Mouse (Mus musculus) lung, postnatal 0 days (tissue): ENCODE data around the gene Gm20388. TPM values are rescaled to one million over a fixed set of nuclear protein-coding genes. Genes with fewer than 3 reads are reported as not detected.

Source experiments
- ATAC-seq: fragments of 200-750 bp; cut with Nextera tagmentation; 2 replicates; pipeline ENCODE4 v1.8.0; 2017; ENCODE audit warnings: moderate library complexity
- DNase-seq: peaks from one replicate; pipeline ENCODE4 v3.0.0-alpha.2; 2016; ENCODE audit warnings: low spot score
- H3K27ac ChIP-seq: fragments of 300-500 bp; sonication (generic); 2 replicates; pipeline ENCODE4 v1.5.1; 2014; ENCODE audit warnings: antibody characterized with exemption, mild to moderate bottlenecking, low read length, mixed read lengths
- H3K27me3 ChIP-seq: fragments of 300-500 bp; sonication (generic); replicated peaks from 2 replicates; pipeline ENCODE4 v1.6.1; 2014; ENCODE audit warnings: low read length, mixed read lengths; ENCODE audit not compliant: insufficient read depth
- H3K36me3 ChIP-seq: fragments of 300-500 bp; sonication (generic); 2 replicates; pipeline ENCODE4 v1.6.1; 2014; ENCODE audit warnings: low read length, mixed read lengths; ENCODE audit not compliant: insufficient read depth
- H3K4me1 ChIP-seq: fragments of 300-500 bp; sonication (generic); 2 replicates; pipeline ENCODE4 v1.6.1; 2014; ENCODE audit warnings: antibody characterized with exemption, low read depth, low read length, mixed read lengths; ENCODE audit not compliant: insufficient read depth
- H3K4me2 ChIP-seq: fragments of 300-500 bp; sonication (generic); replicated peaks from 2 replicates; pipeline ENCODE4 v1.6.1; 2014; ENCODE audit warnings: low read depth, mild to moderate bottlenecking, low read length, moderate library complexity, mixed read lengths
- H3K4me3 ChIP-seq: fragments of 300-500 bp; sonication (generic); 2 replicates; pipeline ENCODE4 v1.5.1; 2014; ENCODE audit warnings: low read depth, low read length
- H3K9ac ChIP-seq: fragments of 300-500 bp; sonication (generic); replicated peaks from 2 replicates; pipeline ENCODE4 v1.6.1; 2014; ENCODE audit warnings: low read depth, mild to moderate bottlenecking
- H3K9me3 ChIP-seq: fragments of 300-500 bp; sonication (generic); 2 replicates; pipeline ENCODE4 v1.6.1; 2016; ENCODE audit warnings: low read length, mixed read lengths
- CTCF ChIP-seq: IDR thresholded peaks from 2 replicates; pipeline ENCODE4 v1.5.1; 2016; ENCODE audit warnings: antibody characterized with exemption, mild to moderate bottlenecking
- EP300 ChIP-seq: IDR thresholded peaks from 2 replicates; pipeline ENCODE4 v1.6.1; 2016; ENCODE audit warnings: antibody characterized with exemption, mild to moderate bottlenecking, control low read depth
- WGBS: fragments of 180-500 bp; shearing (Covaris S2); extraction: QIAGEN DNeasy Blood & Tissue Kit; methylation state at CpG from one replicate; pipeline ENCODE4 v1.1.7; 2014; 5-methylcytosine and 5-hydroxymethylcytosine counted together
- polyA plus RNA-seq: library from polyadenylated mRNA; unstranded; fragments of >200 nt; fragmentation: Nextera tagmentation; extraction: Ambion mirVana; gene quantifications from 2 replicates; pipeline ENCODE4 v1.2.1, GENCODE M21; 2015

The Gm20388 gene
- polyA plus RNA-seq, 1 experiment from 2014 or later = not detected

GRCm38 (mm10) chr8:123804586-123804985 is 3893.9 kb downstream of the Gm20388 start:
- 79% methylated on average over 7 of the region's 7 CpGs for WGBS
- peaks cover 5% of the 10 kb centered on the region; the same call in 1 of the 2 replicates for H3K4me1 ChIP-seq
- TF ChIP-seq CTCF (no peak), EP300 (no peak)

GRCm38 (mm10) chr8:123805209-123805717 is 3894.6 kb downstream of the Gm20388 start:
- H3K9me3 ChIP-seq = no peaks in the 10 kb centered on the region
- peaks cover 5% of the 10 kb centered on the region; the same call in 1 of the 2 replicates for H3K4me1 ChIP-seq
- H3K4me2 ChIP-seq = peak overlapping the region; percentile 92
- H3K9ac ChIP-seq = no peak overlapping the region
- H3K27me3 ChIP-seq = no peaks in the 10 kb centered on the region
- ATAC-seq (0 out of 2 replicates have a peak, but pooled peaks have one; percentile 1), DNase-seq (no peak)
- H3K4me3 ChIP-seq = peak overlapping the region; percentile 73
- H3K27ac ChIP-seq = peak overlapping the region; percentile 47; the same call in 1 of the 2 replicates
- no peaks in the 10 kb centered on the region for H3K36me3 ChIP-seq
- WGBS = 18% methylated on average over 15 of the region's 15 CpGs
- TF ChIP-seq EP300 (no peak), CTCF (no peak)

More at GRCm38 (mm10) chr8:123804586-123804985, 3893.9 kb downstream of the Gm20388 start:
- ATAC-seq (no peak), DNase-seq (no peak)
- no peaks in the 10 kb centered on the region for H3K36me3 ChIP-seq
- H3K27ac ChIP-seq = no peak overlapping the region
- no peak overlapping the region for H3K4me2 ChIP-seq
- no peak overlapping the region for H3K4me3 ChIP-seq
- H3K27me3 ChIP-seq = no peaks in the 10 kb centered on the region
- no peak overlapping the region for H3K9ac ChIP-seq
- no peaks in the 10 kb centered on the region for H3K9me3 ChIP-seq

- WGBS = under 1% methylated on average over 41 of the region's 48 CpGs
Measured at GRCm38 (mm10) chr8:123805718-123806373, 3895.2 kb downstream of the Gm20388 start, which contains the start of gene Rab4a. TSS of gene Rab4a (plus strand) at chr8:123805985.

GRCm38 (mm10) chr8:123806374-123806935 is 3895.8 kb downstream of the Gm20388 start:
- peak overlapping the region; percentile 86 for H3K9ac ChIP-seq
- DNase-seq (no peak), ATAC-seq (no peak)
- peaks cover 5% of the 10 kb centered on the region; the same call in 1 of the 2 replicates for H3K4me1 ChIP-seq
- H3K36me3 ChIP-seq = no peaks in the 10 kb centered on the region
- no peaks in the 10 kb centered on the region for H3K9me3 ChIP-seq
- no peak overlapping the region for H3K27ac ChIP-seq
- peak overlapping the region; percentile 92 for H3K4me2 ChIP-seq
- H3K4me3 ChIP-seq = peak overlapping the region; percentile 73
- H3K27me3 ChIP-seq = no peaks in the 10 kb centered on the region
- WGBS = 4% methylated on average over 12 of the region's 12 CpGs
- no peak for TF ChIP-seq CTCF
- no peak for TF ChIP-seq EP300

More at GRCm38 (mm10) chr8:123805718-123806373, 3895.2 kb downstream of the Gm20388 start, which contains the start of gene Rab4a:
- ATAC-seq (peak; percentile 94), DNase-seq (peak; percentile 95)
- TF ChIP-seq CTCF (no peak), EP300 (no peak)
- Histone ChIP-seq H3K36me3 (no peaks in the 10 kb centered on the region), H3K9me3 (no peaks in the 10 kb centered on the region), H3K4me1 (peaks cover 5% of the 10 kb centered on the region; the same call in 1 of the 2 replicates), H3K4me2 (peak within 1 kb of the TSS; percentile 92), H3K9ac (peak within 1 kb of the TSS; percentile 86), H3K4me3 (peak within 1 kb of the TSS; percentile 73), H3K27me3 (no peaks in the 10 kb centered on the region), H3K27ac (peak within 1 kb of the TSS; percentile 47; the same call in 1 of the 2 replicates)

- H3K9ac ChIP-seq = no peak overlapping the region
- H3K27me3 ChIP-seq = no peaks in the 10 kb centered on the region
- H3K4me1 ChIP-seq = peaks cover 5% of the 10 kb centered on the region; the same call in 1 of the 2 replicates
- ATAC-seq (peak; percentile 61), DNase-seq (peak; percentile 70)
- H3K4me3 ChIP-seq = no peak overlapping the region
- H3K4me2 ChIP-seq = peak overlapping the region; percentile 92
- H3K27ac ChIP-seq = no peak overlapping the region
- TF ChIP-seq CTCF (no peak), EP300 (no peak)
- H3K36me3 ChIP-seq = no peaks in the 10 kb centered on the region
- WGBS = 5% methylated on average over 14 of the region's 14 CpGs
- H3K9me3 ChIP-seq = no peaks in the 10 kb centered on the region
Measured at GRCm38 (mm10) chr8:123807024-123807431, 3896.4 kb downstream of the Gm20388 start.
